Comparison of ENCODE assay signal across 11 mouse cellular contexts in genomic region chr1:167688001-167688346, GRCm38 (mm10). TPM values are rescaled to one million over a fixed set of nuclear protein-coding genes. Genes with fewer than 3 reads are reported as not detected.
DNase-seq lines count a peak whose midpoint lies in the region; ATAC-seq and TF ChIP-seq lines count a peak whose summit lies in the region.
"Had no signal": no experiment of that assay in that cellular context is flagged by ENCODE, and none has a peak within 500 bp of the region (broad histone marks: within the 10 kb centered on the region; RNA-seq: fewer than 3 reads in every experiment).

No protein-coding gene starts in this region.

- H3K4me3 ChIP-seq in heart, embryonic 10.5 days, result peak overlapping the region; percentile 65
- peak overlapping the region; percentile 67 for H3K4me3 ChIP-seq in ES-Bruce4 (ENCODE audit: low read depth, low read length)
- H3K4me3 ChIP-seq in forebrain, embryonic 16.5 days (replicated peaks; ENCODE audit: low read length), result peak overlapping the region; percentile 48
- H3K4me3 ChIP-seq in midbrain, embryonic 10.5 days, result peak overlapping the region; percentile 68

- WGBS in heart, embryonic 10.5 days, result under 1% methylated on average over 8 of the region's 8 CpGs
- 1% methylated on average over 8 of the region's 8 CpGs for WGBS in forebrain, embryonic 16.5 days
- 0% methylated on average over 8 of the region's 8 CpGs for WGBS in midbrain, embryonic 10.5 days

- no peak for DNase-seq in heart, embryonic 10.5 days (ENCODE audit: low spot score)
- no peak for DNase-seq in heart, adult 11 months
- no peak for DNase-seq in midbrain, embryonic 10.5 days (ENCODE audit: low spot score)
- no peak for DNase-seq in right cerebral cortex, adult 18-20 months
- no peak for DNase-seq in urinary bladder, postnatal 10 days (ENCODE audit: low spot score)
- DNase-seq: thymus, postnatal 36 days had no signal

- no peak for TF ChIP-seq EP300 in ES-Bruce4 (IDR thresholded peaks at IDR 0.05; ENCODE audit: insufficient read depth, low read depth, low read length)

- no peak for TF ChIP-seq CTCF in ES-Bruce4 (IDR thresholded peaks at IDR 0.05; ENCODE audit: low read depth, low read length)

- no peak overlapping the region for H3K27ac ChIP-seq in heart, embryonic 10.5 days
- no peak overlapping the region for H3K27ac ChIP-seq in ES-Bruce4 (ENCODE audit: insufficient read depth, low read length)
- no peak overlapping the region for H3K27ac ChIP-seq in forebrain, embryonic 16.5 days (ENCODE audit: low read length)
- H3K27ac ChIP-seq in midbrain, embryonic 10.5 days (replicated peaks), result peak overlapping the region; percentile 83
- H3K27ac ChIP-seq: liver, embryonic 14.5 days had no signal

- H3K27me3 ChIP-seq in heart, embryonic 10.5 days (ENCODE audit: insufficient read depth, poor library complexity, severe bottlenecking), result peaks cover 75% of the 10 kb centered on the region
- H3K27me3 ChIP-seq in ES-Bruce4 (ENCODE audit: control insufficient read depth, insufficient read depth, low read length, poor library complexity, severe bottlenecking), result peaks cover 23% of the 10 kb centered on the region
- H3K27me3 ChIP-seq in forebrain, embryonic 16.5 days (replicated peaks; ENCODE audit: control insufficient read depth, insufficient read depth, low read length), result peaks cover 55% of the 10 kb centered on the region
- peaks cover 78% of the 10 kb centered on the region for H3K27me3 ChIP-seq in midbrain, embryonic 10.5 days (ENCODE audit: low read depth, poor library complexity, severe bottlenecking)

- peak overlapping the region; percentile 78; the same call in 1 of the 2 replicates for H3K4me2 ChIP-seq in forebrain, embryonic 16.5 days (ENCODE audit: low read length)

- no peak for ATAC-seq in forebrain, embryonic 16.5 days
- no peak for ATAC-seq in granulocyte monocyte progenitor cell, adult 5-6 weeks (replicated peaks; ENCODE audit: poor library complexity, severe bottlenecking)

- H3K9ac ChIP-seq in ES-Bruce4 (ENCODE audit: low read depth, poor library complexity, severe bottlenecking), result peak overlapping the region; percentile 65
- H3K9ac ChIP-seq in forebrain, embryonic 16.5 days (replicated peaks; ENCODE audit: low read depth, low read length), result no peak overlapping the region
- H3K9ac ChIP-seq: liver, embryonic 14.5 days had no signal

- H3K9me3 ChIP-seq in heart, embryonic 10.5 days, result no peaks in the 10 kb centered on the region; the same call in 1 of the 2 replicates
- no peaks in the 10 kb centered on the region for H3K9me3 ChIP-seq in ES-Bruce4 (replicated peaks; ENCODE audit: control insufficient read depth, insufficient read depth, low read length, poor library complexity, severe bottlenecking)
- H3K9me3 ChIP-seq in forebrain, embryonic 16.5 days (ENCODE audit: control insufficient read depth, low read length), result peaks cover 4% of the 10 kb centered on the region
- peaks cover 10% of the 10 kb centered on the region; the same call in 1 of the 2 replicates for H3K9me3 ChIP-seq in midbrain, embryonic 10.5 days (replicated peaks)

- no peaks in the 10 kb centered on the region for H3K36me3 ChIP-seq in heart, embryonic 10.5 days
- no peaks in the 10 kb centered on the region for H3K36me3 ChIP-seq in ES-Bruce4 (ENCODE audit: control insufficient read depth, insufficient read depth, low read length, poor library complexity, severe bottlenecking)
- H3K36me3 ChIP-seq in forebrain, embryonic 16.5 days (ENCODE audit: control insufficient read depth, insufficient read depth), result no peaks in the 10 kb centered on the region
- H3K36me3 ChIP-seq in midbrain, embryonic 10.5 days, result no peaks in the 10 kb centered on the region

- no peak for TF ChIP-seq POLR2A in ES-Bruce4 (IDR thresholded peaks at IDR 0.05; ENCODE audit: insufficient read depth, low read length)

- H3K4me1 ChIP-seq in heart, embryonic 10.5 days, result peaks cover 21% of the 10 kb centered on the region
- no peaks in the 10 kb centered on the region for H3K4me1 ChIP-seq in ES-Bruce4 (ENCODE audit: control insufficient read depth, insufficient read depth, low read length)
- peaks cover 19% of the 10 kb centered on the region for H3K4me1 ChIP-seq in forebrain, embryonic 16.5 days (replicated peaks; ENCODE audit: control insufficient read depth, insufficient read depth, low read length)
- H3K4me1 ChIP-seq in midbrain, embryonic 10.5 days, result peaks cover 42% of the 10 kb centered on the region

RNA-seq across cellular contexts. Expression of gene Lmx1a, which starts 1.1 kb away (rescaled TPM):
- polyA plus RNA-seq in heart, embryonic 10.5 days (2016; fragmentation: Nextera tagmentation; extraction: Ambion mirVana), result 2.2 and 4.0 TPM in 2 replicates
- polyA plus RNA-seq in ES-Bruce4 (2011; ENCODE audit: insufficient read depth, insufficient read length, low read depth, missing spikeins), result 0.18 and 0.21 TPM in 2 replicates
- polyA plus RNA-seq in forebrain, embryonic 16.5 days (2015; fragmentation: Nextera tagmentation; extraction: Ambion mirVana), result 1.5 TPM in 2 replicates
- polyA plus RNA-seq in midbrain, embryonic 10.5 days (2016; fragmentation: Nextera tagmentation; extraction: Ambion mirVana), result 15.0 and 18.7 TPM in 2 replicates
- total RNA-seq in granulocyte monocyte progenitor cell, adult 5-6 weeks (2014; fragmentation: Nextera tagmentation), result not detected in 2 replicates
- not detected in 2 replicates for total RNA-seq in granulocyte monocyte progenitor cell, adult 5-6 weeks (2017)
- total RNA-seq: adrenal gland, adult 18-20 months had no signal
